Mouse (Mus musculus): ENCODE measurements around the gene Lap3. TPM values are rescaled to one million over a fixed set of nuclear protein-coding genes. Genes with fewer than 3 reads are reported as not detected.

Gene Lap3
- polyA plus RNA-seq, 1 experiment = 18.5 TPM

- no peak for TF ChIP-seq CTCF (IDR thresholded peaks at IDR 0.05; ENCODE audit: low read depth, low read length)
- TF ChIP-seq POLR2A (IDR thresholded peaks at IDR 0.05; ENCODE audit: borderline replicate concordance, low read depth, low read length) = no peak
- H3K27ac ChIP-seq (ENCODE audit: insufficient read depth, low read depth, low read length) = no peak overlapping the region
- no peak overlapping the region for H3K4me3 ChIP-seq (ENCODE audit: insufficient read depth, low read length)
- peaks cover 12% of the 10 kb centered on the region for H3K4me1 ChIP-seq (ENCODE audit: control insufficient read depth, insufficient read depth, low read length)
Observed at GRCm38 (mm10) chr5:45474215-45474614, 19.0 kb upstream of the Lap3 start.

GRCm38 (mm10) chr5:45474758-45475157 lies 18.4 kb upstream of the Lap3 start:
- Histone ChIP-seq H3K27ac (ENCODE audit: insufficient read depth, low read depth, low read length) (no peak overlapping the region), H3K4me1 (ENCODE audit: control insufficient read depth, insufficient read depth, low read length) (peaks cover 12% of the 10 kb centered on the region), H3K4me3 (ENCODE audit: insufficient read depth, low read length) (no peak overlapping the region)
- TF ChIP-seq CTCF (IDR thresholded peaks at IDR 0.05; ENCODE audit: low read depth, low read length) = no peak
- TF ChIP-seq POLR2A (IDR thresholded peaks at IDR 0.05; ENCODE audit: borderline replicate concordance, low read depth, low read length) = no peak

- H3K4me1 ChIP-seq (ENCODE audit: control insufficient read depth, insufficient read depth, low read length) = peaks cover 12% of the 10 kb centered on the region
- TF ChIP-seq CTCF (IDR thresholded peaks at IDR 0.05; ENCODE audit: low read depth, low read length) (no peak), POLR2A (IDR thresholded peaks at IDR 0.05; ENCODE audit: borderline replicate concordance, low read depth, low read length) (no peak)
Observed at GRCm38 (mm10) chr5:45475771-45476170, 17.4 kb upstream of the Lap3 start.

GRCm38 (mm10) chr5:45476288-45476687 lies 16.9 kb upstream of the Lap3 start:
- H3K4me1 ChIP-seq (ENCODE audit: control insufficient read depth, insufficient read depth, low read length) = peaks cover 12% of the 10 kb centered on the region
- no peak overlapping the region for H3K27ac ChIP-seq (ENCODE audit: insufficient read depth, low read depth, low read length)
- TF ChIP-seq CTCF (IDR thresholded peaks at IDR 0.05; ENCODE audit: low read depth, low read length) = no peak
- no peak overlapping the region for H3K4me3 ChIP-seq (ENCODE audit: insufficient read depth, low read length)

More at GRCm38 (mm10) chr5:45475771-45476170, 17.4 kb upstream of the Lap3 start:
- Histone ChIP-seq H3K4me3 (ENCODE audit: insufficient read depth, low read length) (no peak overlapping the region), H3K27ac (ENCODE audit: insufficient read depth, low read depth, low read length) (no peak overlapping the region)

GRCm38 (mm10) chr5:45477601-45478000 lies 15.6 kb upstream of the Lap3 start:
- TF ChIP-seq CTCF (IDR thresholded peaks at IDR 0.05; ENCODE audit: low read depth, low read length) (no peak), POLR2A (IDR thresholded peaks at IDR 0.05; ENCODE audit: borderline replicate concordance, low read depth, low read length) (no peak)

GRCm38 (mm10) chr5:45480066-45480465 lies 13.1 kb upstream of the Lap3 start:
- Histone ChIP-seq H3K4me3 (ENCODE audit: insufficient read depth, low read length) (no peak overlapping the region), H3K4me1 (ENCODE audit: control insufficient read depth, insufficient read depth, low read length) (no peaks in the 10 kb centered on the region), H3K27ac (ENCODE audit: insufficient read depth, low read depth, low read length) (no peak overlapping the region)
- TF ChIP-seq CTCF (IDR thresholded peaks at IDR 0.05; ENCODE audit: low read depth, low read length) (no peak), POLR2A (IDR thresholded peaks at IDR 0.05; ENCODE audit: borderline replicate concordance, low read depth, low read length) (no peak)

More at GRCm38 (mm10) chr5:45477601-45478000, 15.6 kb upstream of the Lap3 start:
- peaks cover 7% of the 10 kb centered on the region for H3K4me1 ChIP-seq (ENCODE audit: control insufficient read depth, insufficient read depth, low read length)
- H3K4me3 ChIP-seq (ENCODE audit: insufficient read depth, low read length) = no peak overlapping the region
- no peak overlapping the region for H3K27ac ChIP-seq (ENCODE audit: insufficient read depth, low read depth, low read length)

- TF ChIP-seq POLR2A (IDR thresholded peaks at IDR 0.05; ENCODE audit: borderline replicate concordance, low read depth, low read length) (no peak), CTCF (IDR thresholded peaks at IDR 0.05; ENCODE audit: low read depth, low read length) (no peak)
- Histone ChIP-seq H3K27ac (ENCODE audit: insufficient read depth, low read depth, low read length) (no peak overlapping the region), H3K4me3 (ENCODE audit: insufficient read depth, low read length) (no peak overlapping the region), H3K4me1 (ENCODE audit: control insufficient read depth, insufficient read depth, low read length) (no peaks in the 10 kb centered on the region)
Observed at GRCm38 (mm10) chr5:45481125-45481524, 12.0 kb upstream of the Lap3 start.

GRCm38 (mm10) chr5:45482607-45483006 lies 10.6 kb upstream of the Lap3 start:
- no peaks in the 10 kb centered on the region for H3K4me1 ChIP-seq (ENCODE audit: control insufficient read depth, insufficient read depth, low read length)

GRCm38 (mm10) chr5:45483654-45484053 lies 9.5 kb upstream of the Lap3 start:
- H3K4me1 ChIP-seq (ENCODE audit: control insufficient read depth, insufficient read depth, low read length) = no peaks in the 10 kb centered on the region
- H3K27ac ChIP-seq (ENCODE audit: insufficient read depth, low read depth, low read length) = no peak overlapping the region
- no peak overlapping the region for H3K4me3 ChIP-seq (ENCODE audit: insufficient read depth, low read length)
- TF ChIP-seq POLR2A (IDR thresholded peaks at IDR 0.05; ENCODE audit: borderline replicate concordance, low read depth, low read length) (no peak), CTCF (IDR thresholded peaks at IDR 0.05; ENCODE audit: low read depth, low read length) (no peak)

More at GRCm38 (mm10) chr5:45482607-45483006, 10.6 kb upstream of the Lap3 start:
- TF ChIP-seq CTCF (IDR thresholded peaks at IDR 0.05; ENCODE audit: low read depth, low read length) = no peak
- TF ChIP-seq POLR2A (IDR thresholded peaks at IDR 0.05; ENCODE audit: borderline replicate concordance, low read depth, low read length) = no peak
- Histone ChIP-seq H3K4me3 (ENCODE audit: insufficient read depth, low read length) (no peak overlapping the region), H3K27ac (ENCODE audit: insufficient read depth, low read depth, low read length) (no peak overlapping the region)

- peaks cover 41% of the 10 kb centered on the region for H3K4me1 ChIP-seq (ENCODE audit: control insufficient read depth, insufficient read depth, low read length)
- TF ChIP-seq CTCF (IDR thresholded peaks at IDR 0.05; ENCODE audit: low read depth, low read length) = no peak
- TF ChIP-seq POLR2A (IDR thresholded peaks at IDR 0.05; ENCODE audit: borderline replicate concordance, low read depth, low read length) = no peak
- no peak overlapping the region for H3K4me3 ChIP-seq (ENCODE audit: insufficient read depth, low read length)
- H3K27ac ChIP-seq (ENCODE audit: insufficient read depth, low read depth, low read length) = no peak overlapping the region
Observed at GRCm38 (mm10) chr5:45491776-45492175, 1.4 kb upstream of the Lap3 start.
